Mouse (Mus musculus): ENCODE measurements around the gene Spata21.

Gene Spata21

GRCm38 (mm10) chr4:141076761-141077506 lies 11.2 kb upstream of the Spata21 start:
- no peak for DNase-seq

DNA sequence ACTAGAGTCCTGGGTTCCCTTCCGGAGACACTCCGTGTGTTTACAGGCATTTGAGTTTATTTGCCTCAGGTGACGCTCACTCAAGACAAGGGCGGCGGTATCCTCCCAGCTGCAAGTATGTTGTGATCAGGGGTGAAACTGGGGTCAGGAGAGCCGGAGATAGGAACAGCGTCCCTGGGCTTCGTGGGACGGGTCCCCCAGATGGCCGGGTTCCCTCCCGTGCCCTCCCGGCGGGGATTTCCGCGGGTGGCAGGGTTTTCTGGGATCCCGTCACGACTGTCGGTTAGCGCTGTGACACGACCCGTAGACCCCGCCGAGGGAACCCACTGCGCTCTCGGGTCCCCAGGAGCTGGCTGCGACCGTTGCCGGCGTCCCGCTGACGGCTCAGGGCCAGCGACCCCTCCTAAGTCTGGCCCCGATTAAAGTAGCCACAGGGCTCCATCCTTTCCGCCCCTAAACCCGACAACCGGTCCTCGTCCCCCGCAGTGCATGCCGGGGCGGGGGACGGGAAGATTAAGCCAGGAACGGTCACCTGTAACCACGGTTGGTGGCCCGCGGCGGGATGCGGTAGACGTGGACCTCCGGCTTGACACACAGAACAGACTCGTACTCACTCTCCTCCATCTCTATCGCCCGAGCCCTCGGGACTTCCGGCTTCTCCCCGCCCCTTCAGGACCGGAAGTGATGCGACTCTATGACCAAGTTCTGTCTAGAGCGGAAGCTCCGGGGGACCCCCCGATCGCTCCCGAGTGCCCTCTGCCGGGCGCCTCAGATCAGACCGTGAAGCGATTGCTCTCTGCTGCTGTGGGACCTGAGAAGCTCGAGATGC lies 10.2 kb upstream of the Spata21 start, which contains the start of gene Necap2:
Gene Necap2, minus strand, starts transcription at position 677 of the 829 bp plus-strand sequence.
- peak; percentile 94 for DNase-seq

DNA sequence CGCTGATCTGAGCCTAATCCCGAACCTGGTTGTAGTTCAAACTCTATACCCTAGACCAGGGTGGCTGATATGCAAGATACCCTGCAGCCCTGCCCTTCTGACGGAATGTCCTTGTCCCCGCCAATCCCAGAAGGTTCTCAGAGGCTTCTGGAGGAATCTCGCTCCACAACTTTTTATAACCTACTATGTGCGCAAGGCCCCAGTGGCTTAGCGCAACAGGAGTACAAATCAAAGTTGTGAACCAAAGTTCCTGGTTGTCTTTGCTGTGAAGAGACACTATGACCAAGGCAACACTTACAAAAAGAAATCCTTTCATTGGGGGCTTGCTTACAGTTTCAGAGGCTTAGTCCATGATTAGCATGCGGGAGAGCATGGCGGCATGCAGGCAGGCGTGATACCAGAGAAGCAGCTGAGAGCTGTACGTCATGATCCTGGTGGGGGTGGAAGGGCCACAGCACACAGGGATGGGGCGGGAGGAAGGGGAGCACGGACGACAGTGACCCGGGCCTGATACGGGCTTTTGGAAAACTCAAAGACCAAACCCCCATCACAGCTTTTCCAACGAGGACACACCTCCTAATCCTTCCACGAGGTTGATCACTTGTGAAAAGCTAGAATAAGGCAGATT lies 9.5 kb upstream of the Spata21 start:
- no peak for DNase-seq

GRCm38 (mm10) chr4:141086862-141087261 lies 1.3 kb upstream of the Spata21 start:
- no peak for DNase-seq

DNA sequence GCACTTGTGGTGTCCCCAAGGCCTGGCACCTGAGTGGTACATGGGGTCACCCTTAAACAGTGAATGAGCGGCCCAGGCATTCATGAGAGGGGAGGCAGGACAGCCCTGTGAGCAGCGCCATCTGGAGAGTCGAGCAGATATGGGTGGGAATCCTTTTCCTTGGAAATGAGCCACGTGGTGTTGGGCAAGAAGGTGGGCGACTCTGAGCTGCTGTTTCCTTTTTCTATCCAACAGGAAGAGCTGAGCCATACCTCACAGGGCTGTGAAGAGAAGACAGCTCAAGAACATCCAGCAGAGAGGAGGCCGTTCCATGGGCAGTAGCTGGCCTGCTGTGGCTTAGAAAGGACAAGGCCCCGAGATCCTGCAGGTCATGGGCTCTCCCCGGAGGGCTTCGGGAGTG lies 581 bp downstream of the Spata21 start:
- DNase-seq: peak; percentile 44

DNA sequence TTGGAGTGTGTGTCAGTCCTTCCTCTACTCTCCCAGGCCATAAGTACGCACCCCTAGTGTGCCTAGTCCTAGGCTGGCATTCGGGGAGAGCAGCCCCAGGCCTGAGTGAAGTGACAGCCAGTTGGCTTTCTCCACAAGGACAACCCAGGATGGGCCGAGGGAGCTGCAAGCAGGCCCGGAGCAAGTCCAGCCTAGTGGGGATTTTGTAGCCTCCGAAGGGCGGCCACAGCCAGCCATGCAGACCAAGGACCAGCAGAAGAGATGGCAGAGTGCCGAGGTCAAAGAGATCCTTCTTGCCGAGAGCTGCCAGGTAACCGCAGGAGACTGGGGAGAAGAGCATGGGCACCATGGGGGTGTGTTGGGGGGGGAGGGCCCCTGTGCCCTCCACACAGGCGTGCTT lies 6.9 kb downstream of the Spata21 start:
- DNase-seq: no peak

DNA sequence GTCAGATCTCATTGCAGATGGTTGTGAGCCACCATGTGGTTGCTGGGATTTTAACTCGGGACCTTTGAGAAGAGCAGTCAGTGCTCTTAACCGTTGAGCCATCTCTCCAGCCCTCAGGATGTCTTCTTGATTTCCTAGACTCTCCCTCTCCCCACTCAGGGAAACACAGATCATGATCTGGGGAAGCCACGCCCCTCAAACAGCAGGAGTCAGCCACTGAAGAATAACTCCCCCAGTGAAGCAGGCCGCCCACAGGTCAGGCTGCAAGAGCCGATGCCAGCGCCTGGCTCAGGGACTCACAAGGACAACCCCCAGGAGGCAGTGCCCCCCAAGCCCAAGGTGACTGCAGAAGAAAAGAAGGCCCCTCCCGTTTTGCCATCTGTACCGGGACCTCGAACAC lies 8.6 kb downstream of the Spata21 start:
- DNase-seq: no peak

GRCm38 (mm10) chr4:141098935-141099334 lies 10.8 kb downstream of the Spata21 start:
- DNase-seq: no peak

- no peak for DNase-seq
Measured at GRCm38 (mm10) chr4:141099956-141100355, 11.8 kb downstream of the Spata21 start.

GRCm38 (mm10) chr4:141101291-141101690 lies 13.2 kb downstream of the Spata21 start:
- no peak for DNase-seq

DNA sequence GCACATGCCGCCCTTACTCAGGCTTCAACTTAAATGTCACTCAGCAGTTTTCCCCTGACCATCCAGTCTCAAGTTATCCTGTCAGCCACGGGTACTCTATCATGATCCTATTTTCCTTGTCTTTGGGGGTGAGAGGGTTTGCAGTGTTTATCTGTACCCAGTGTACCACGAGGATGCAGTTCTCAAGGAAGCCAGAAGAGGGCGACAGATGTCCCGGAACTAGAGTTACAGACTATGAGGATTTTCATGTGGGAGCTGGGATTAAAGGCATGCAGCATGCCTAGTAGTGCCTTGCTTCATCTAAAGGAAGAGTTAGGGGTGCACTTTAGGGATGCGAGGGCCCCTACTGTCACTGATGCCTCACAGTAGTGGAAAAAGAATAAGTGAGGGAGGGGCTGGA lies 13.7 kb downstream of the Spata21 start:
- no peak for DNase-seq

DNA sequence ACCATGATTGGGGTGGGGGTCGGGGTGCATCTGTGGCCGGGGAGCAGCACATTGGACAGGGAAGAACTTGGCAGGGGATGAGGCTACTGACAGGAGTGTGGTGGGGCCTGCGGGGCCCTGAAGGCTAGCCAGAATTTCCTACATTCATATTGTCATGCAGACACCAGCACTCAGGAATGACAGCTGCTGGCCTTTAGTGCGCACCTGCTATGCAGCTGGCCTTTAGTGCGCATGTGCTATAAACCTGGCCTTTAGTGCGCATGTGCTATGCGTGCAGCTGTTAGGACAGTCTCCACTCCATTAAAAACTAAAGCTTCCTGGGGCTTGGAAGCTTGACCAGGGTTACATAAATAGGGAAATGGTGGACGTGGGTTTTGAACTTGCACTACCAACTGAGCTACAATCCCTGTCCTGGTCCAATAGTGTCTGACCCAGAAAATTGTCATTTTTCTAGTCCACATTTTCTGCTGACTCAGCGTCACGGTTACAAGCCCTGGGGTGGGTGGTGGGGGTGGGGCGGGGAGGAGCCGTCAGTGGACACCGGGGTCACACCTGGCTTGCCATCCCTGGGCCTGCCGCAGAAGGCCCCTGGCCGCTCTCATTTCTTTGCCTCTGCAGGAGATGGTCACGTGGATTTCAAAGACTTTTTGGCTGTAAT lies 18.5 kb downstream of the Spata21 start:
- DNase-seq: no peak

GRCm38 (mm10) chr4:141108196-141108732 lies 20.1 kb downstream of the Spata21 start:
- no peak for DNase-seq

- DNase-seq: no peak
Measured at GRCm38 (mm10) chr4:141113831-141114230, 25.7 kb downstream of the Spata21 start.

- DNase-seq: no peak
Measured at GRCm38 (mm10) chr4:141114521-141114981, 26.4 kb downstream of the Spata21 start.

GRCm38 (mm10) chr4:141115398-141115797 lies 27.3 kb downstream of the Spata21 start:
- DNase-seq: no peak

GRCm38 (mm10) chr4:141118691-141119090 lies 30.6 kb downstream of the Spata21 start:
- DNase-seq: no peak

DNA sequence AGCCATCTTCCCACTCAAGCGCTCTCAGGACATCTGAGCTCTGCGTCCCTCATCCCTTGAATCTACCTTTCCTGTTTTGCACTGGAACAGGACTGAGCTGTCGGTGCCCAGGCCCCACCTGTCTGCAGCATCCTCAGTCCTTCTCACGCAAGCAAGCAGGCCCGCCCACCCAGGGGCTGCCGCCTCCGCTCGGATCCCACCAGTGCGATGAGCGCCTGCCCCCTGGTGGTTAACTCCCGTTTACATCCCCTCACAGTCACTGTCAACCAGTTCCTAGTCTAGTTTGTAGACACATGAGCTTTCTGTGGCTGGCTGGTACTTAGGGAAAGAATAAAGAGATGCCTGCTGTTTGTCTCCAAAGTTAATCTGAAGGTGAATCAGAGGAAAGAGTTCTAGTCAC lies 32.6 kb downstream of the Spata21 start:
- DNase-seq: peak; percentile 82

DNA sequence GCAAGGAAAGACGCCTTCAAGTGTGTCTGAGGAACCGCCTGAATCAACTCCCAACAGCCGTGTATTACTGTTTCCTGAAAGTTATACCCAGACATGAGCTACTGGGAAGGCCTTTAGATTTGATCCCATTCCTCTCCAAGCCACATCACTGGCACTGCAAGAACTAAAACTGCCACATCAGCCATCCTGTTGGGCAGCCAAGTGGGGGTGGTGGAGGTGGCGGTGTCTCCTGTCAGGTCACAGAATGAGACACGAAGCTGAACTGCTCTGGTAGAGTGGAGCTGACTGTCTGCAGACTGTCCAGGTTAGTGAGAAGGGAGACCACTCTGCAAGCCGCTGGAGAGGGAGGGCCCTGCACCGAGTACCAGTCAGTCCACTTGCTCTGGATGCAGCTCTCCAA lies 34.5 kb downstream of the Spata21 start:
- DNase-seq: no peak

DNA sequence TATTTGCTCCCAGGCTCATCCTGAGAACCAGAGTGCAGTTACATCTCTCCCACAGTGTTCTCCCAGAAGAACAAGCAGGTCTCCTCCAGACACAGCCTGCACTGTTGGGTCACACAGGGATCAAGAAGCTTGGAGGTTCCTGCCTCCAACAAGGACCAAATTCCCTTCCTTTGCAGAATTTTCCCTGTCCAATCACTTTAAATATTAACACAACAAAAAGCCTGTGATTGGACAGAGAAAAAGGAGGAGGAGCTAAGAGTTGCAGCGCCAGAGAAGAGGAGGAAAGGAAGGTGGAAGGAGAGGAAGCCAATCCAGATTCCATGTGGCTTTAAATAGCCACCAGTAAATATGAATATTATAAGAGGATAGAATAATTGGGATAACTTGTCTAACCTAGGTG lies 34.9 kb downstream of the Spata21 start:
- DNase-seq: no peak

GRCm38 (mm10) chr4:141129190-141129710 lies 41.1 kb downstream of the Spata21 start:
- DNase-seq: no peak

DNA sequence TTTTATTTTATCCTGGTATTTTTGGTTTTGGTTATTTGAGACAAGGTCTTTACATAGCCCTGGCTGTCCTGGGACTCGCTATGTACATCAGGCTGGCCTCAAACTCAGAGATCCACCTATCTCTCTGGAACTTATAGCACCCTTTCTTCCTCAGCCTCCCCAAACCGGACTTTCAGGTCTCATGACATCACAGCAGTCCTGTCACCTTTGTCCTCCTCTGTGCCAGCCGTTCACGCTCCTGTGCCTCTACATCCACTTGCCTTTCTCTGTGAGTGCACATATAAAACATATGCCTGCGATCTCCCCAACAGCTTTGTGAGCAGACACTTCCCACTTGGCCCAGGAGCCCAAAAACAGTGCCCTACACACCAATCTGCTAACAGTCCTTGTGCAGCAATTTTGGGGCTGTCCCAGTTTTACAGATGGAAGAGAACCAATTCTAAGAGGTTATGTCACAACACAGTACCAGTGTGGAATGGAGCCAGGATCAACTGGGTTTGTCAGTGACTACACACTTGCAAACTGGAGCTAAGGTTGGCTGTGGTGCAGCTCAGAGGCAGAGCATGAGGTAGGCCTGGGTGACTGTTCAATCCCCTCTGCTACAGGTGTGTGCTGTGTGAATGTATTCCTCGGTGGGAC lies 42.7 kb downstream of the Spata21 start:
- DNase-seq: no peak
